Mouse (Mus musculus): Measurements from ENCODE around the gene Hook2. TPM values are rescaled to one million over a fixed set of nuclear protein-coding genes. Genes with fewer than 3 reads are reported as not detected.

Gene Hook2
- polyA plus RNA-seq, 1 experiment from 2014 or later, result 34.5 TPM

- Histone ChIP-seq H3K27ac (ENCODE audit: low read length) (peak overlapping the region; percentile 83), H3K9ac (replicated peaks; ENCODE audit: low read depth, low read length) (peak overlapping the region; percentile 63), H3K4me3 (ENCODE audit: low read depth, low read length) (peak overlapping the region; percentile 56), H3K36me3 (ENCODE audit: control insufficient read depth, insufficient read depth, low read length) (peaks cover 26% of the 10 kb centered on the region), H3K4me2 (replicated peaks; ENCODE audit: low read depth, low read length) (peak overlapping the region; percentile 99), H3K27me3 (ENCODE audit: control insufficient read depth, insufficient read depth, low read length) (no peaks in the 10 kb centered on the region), H3K4me1 (ENCODE audit: control insufficient read depth, insufficient read depth, low read length) (peaks cover 43% of the 10 kb centered on the region), H3K9me3 (ENCODE audit: control insufficient read depth, low read depth, low read length) (no peaks in the 10 kb centered on the region)
- peak; percentile 77 for ATAC-seq (ENCODE audit: insufficient number of reproducible peaks, insufficient read depth, low FRiP score, low read depth)
- under 1% methylated on average over 61 of the region's 61 CpGs for WGBS
Measured at GRCm38 (mm10) chr8:84976031-84976762, 14.2 kb upstream of the Hook2 start.

GRCm38 (mm10) chr8:84976763-84977434, 13.5 kb upstream of the Hook2 start:
- Histone ChIP-seq H3K9ac (replicated peaks; ENCODE audit: low read depth, low read length) (peak overlapping the region; percentile 63; the same call in 1 of the 2 replicates), H3K4me1 (ENCODE audit: control insufficient read depth, insufficient read depth, low read length) (peaks cover 50% of the 10 kb centered on the region), H3K4me3 (ENCODE audit: low read depth, low read length) (peak overlapping the region; percentile 56), H3K36me3 (ENCODE audit: control insufficient read depth, insufficient read depth, low read length) (peaks cover 19% of the 10 kb centered on the region), H3K27ac (ENCODE audit: low read length) (peak overlapping the region; percentile 83; the same call in 1 of the 2 replicates), H3K4me2 (replicated peaks; ENCODE audit: low read depth, low read length) (peak overlapping the region; percentile 99), H3K27me3 (ENCODE audit: control insufficient read depth, insufficient read depth, low read length) (no peaks in the 10 kb centered on the region), H3K9me3 (ENCODE audit: control insufficient read depth, low read depth, low read length) (no peaks in the 10 kb centered on the region)
- WGBS, result 2% methylated on average over 25 of the region's 25 CpGs
- no peak for ATAC-seq (ENCODE audit: insufficient number of reproducible peaks, insufficient read depth, low FRiP score, low read depth)

- 1% methylated on average over 70 of the region's 70 CpGs for WGBS
- peak overlapping the region; percentile 99 for H3K4me2 ChIP-seq (replicated peaks; ENCODE audit: low read depth, low read length)
- H3K4me1 ChIP-seq (ENCODE audit: control insufficient read depth, insufficient read depth, low read length), result peaks cover 53% of the 10 kb centered on the region
- peak overlapping the region; percentile 56 for H3K4me3 ChIP-seq (ENCODE audit: low read depth, low read length)
- H3K27me3 ChIP-seq (ENCODE audit: control insufficient read depth, insufficient read depth, low read length), result no peaks in the 10 kb centered on the region
- no peak for ATAC-seq (ENCODE audit: insufficient number of reproducible peaks, insufficient read depth, low FRiP score, low read depth)
- H3K9me3 ChIP-seq (ENCODE audit: control insufficient read depth, low read depth, low read length), result no peaks in the 10 kb centered on the region
- H3K9ac ChIP-seq (replicated peaks; ENCODE audit: low read depth, low read length), result peak overlapping the region; percentile 63
- peak overlapping the region; percentile 74 for H3K27ac ChIP-seq (ENCODE audit: low read length)
- peaks cover 12% of the 10 kb centered on the region for H3K36me3 ChIP-seq (ENCODE audit: control insufficient read depth, insufficient read depth, low read length)
Measured at GRCm38 (mm10) chr8:84977435-84978247, 12.8 kb upstream of the Hook2 start.

- Histone ChIP-seq H3K9ac (replicated peaks; ENCODE audit: low read depth, low read length) (peak within 1 kb of the TSS; percentile 63), H3K27ac (ENCODE audit: low read length) (peak within 1 kb of the TSS; percentile 89), H3K4me1 (ENCODE audit: control insufficient read depth, insufficient read depth, low read length) (peaks cover 54% of the 10 kb centered on the region), H3K4me2 (replicated peaks; ENCODE audit: low read depth, low read length) (peak within 1 kb of the TSS; percentile 99), H3K9me3 (ENCODE audit: control insufficient read depth, low read depth, low read length) (no peaks in the 10 kb centered on the region), H3K36me3 (ENCODE audit: control insufficient read depth, insufficient read depth, low read length) (peaks cover 5% of the 10 kb centered on the region; the same call in 1 of the 2 replicates), H3K4me3 (ENCODE audit: low read depth, low read length) (peak within 1 kb of the TSS; percentile 56), H3K27me3 (ENCODE audit: control insufficient read depth, insufficient read depth, low read length) (no peaks in the 10 kb centered on the region)
- ATAC-seq (ENCODE audit: insufficient number of reproducible peaks, insufficient read depth, low FRiP score, low read depth), result peak; percentile 66
- WGBS, result under 1% methylated on average over 60 of the region's 63 CpGs
Measured at GRCm38 (mm10) chr8:84978248-84978940, 12.0 kb upstream of the Hook2 start, which contains the start of gene Junb. TSS of gene Junb (minus strand) at chr8:84978718.

GRCm38 (mm10) chr8:84979599-84980421, 10.6 kb upstream of the Hook2 start:
- Histone ChIP-seq H3K27me3 (ENCODE audit: control insufficient read depth, insufficient read depth, low read length) (no peaks in the 10 kb centered on the region), H3K9ac (replicated peaks; ENCODE audit: low read depth, low read length) (peak overlapping the region; percentile 18; the same call in 1 of the 2 replicates), H3K4me3 (ENCODE audit: low read depth, low read length) (peak overlapping the region; percentile 56), H3K4me2 (replicated peaks; ENCODE audit: low read depth, low read length) (peak overlapping the region; percentile 99), H3K4me1 (ENCODE audit: control insufficient read depth, insufficient read depth, low read length) (peaks cover 64% of the 10 kb centered on the region), H3K27ac (ENCODE audit: low read length) (peak overlapping the region; percentile 89), H3K36me3 (ENCODE audit: control insufficient read depth, insufficient read depth, low read length) (no peaks in the 10 kb centered on the region), H3K9me3 (ENCODE audit: control insufficient read depth, low read depth, low read length) (no peaks in the 10 kb centered on the region)
- 3% methylated on average over 40 of the region's 42 CpGs for WGBS
- ATAC-seq (ENCODE audit: insufficient number of reproducible peaks, insufficient read depth, low FRiP score, low read depth), result peak; percentile 38

- ATAC-seq (ENCODE audit: insufficient number of reproducible peaks, insufficient read depth, low FRiP score, low read depth), result no peak
- peaks cover 68% of the 10 kb centered on the region for H3K4me1 ChIP-seq (ENCODE audit: control insufficient read depth, insufficient read depth, low read length)
- H3K9me3 ChIP-seq (ENCODE audit: control insufficient read depth, low read depth, low read length), result no peaks in the 10 kb centered on the region
- WGBS, result 31% methylated on average over 11 of the region's 11 CpGs
- peak overlapping the region; percentile 89 for H3K27ac ChIP-seq (ENCODE audit: low read length)
- peak overlapping the region; percentile 56; the same call in 1 of the 2 replicates for H3K4me3 ChIP-seq (ENCODE audit: low read depth, low read length)
- H3K36me3 ChIP-seq (ENCODE audit: control insufficient read depth, insufficient read depth, low read length), result no peaks in the 10 kb centered on the region
- peak overlapping the region; percentile 99 for H3K4me2 ChIP-seq (replicated peaks; ENCODE audit: low read depth, low read length)
- H3K27me3 ChIP-seq (ENCODE audit: control insufficient read depth, insufficient read depth, low read length), result no peaks in the 10 kb centered on the region
- peak overlapping the region; percentile 18; the same call in 1 of the 2 replicates for H3K9ac ChIP-seq (replicated peaks; ENCODE audit: low read depth, low read length)
Measured at GRCm38 (mm10) chr8:84980622-84981358, 9.6 kb upstream of the Hook2 start.
